Mouse (Mus musculus) urinary bladder, postnatal 14 days (tissue): ENCODE data around the gene Olfr1284.
"Not testable (repeated sequence)": the region's sequence is repeated elsewhere in the genome, so short reads cannot be mapped to it uniquely, and the experiment has no call there.

Source experiments
- DNase-seq: peaks from one replicate; pipeline ENCODE4 v3.0.0; 2021; ENCODE audit warnings: low spot score

Olfr1284 gene

DNA sequence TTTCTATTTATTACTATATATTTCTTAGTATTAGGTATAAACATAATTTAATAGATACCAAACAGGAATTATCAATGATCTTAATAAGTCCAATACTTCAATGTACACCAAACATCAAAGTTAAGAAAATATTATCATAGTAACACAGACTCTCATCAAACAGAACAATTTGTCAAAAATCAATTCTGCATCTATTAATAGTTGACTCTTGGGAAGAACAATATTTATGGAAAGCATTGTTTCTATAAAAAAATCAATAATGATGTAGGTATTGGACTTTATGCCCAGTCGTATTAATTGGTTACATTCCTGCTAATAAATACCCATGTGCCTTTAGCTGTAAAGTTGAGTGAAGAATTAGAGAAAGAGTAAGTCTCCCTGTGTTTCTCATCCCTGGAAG is at the start of gene Olfr1284:
TSS of gene Olfr1284 (plus strand) at position 301 of the 400 bp plus-strand sequence.
- DNase-seq: no peak

DNA sequence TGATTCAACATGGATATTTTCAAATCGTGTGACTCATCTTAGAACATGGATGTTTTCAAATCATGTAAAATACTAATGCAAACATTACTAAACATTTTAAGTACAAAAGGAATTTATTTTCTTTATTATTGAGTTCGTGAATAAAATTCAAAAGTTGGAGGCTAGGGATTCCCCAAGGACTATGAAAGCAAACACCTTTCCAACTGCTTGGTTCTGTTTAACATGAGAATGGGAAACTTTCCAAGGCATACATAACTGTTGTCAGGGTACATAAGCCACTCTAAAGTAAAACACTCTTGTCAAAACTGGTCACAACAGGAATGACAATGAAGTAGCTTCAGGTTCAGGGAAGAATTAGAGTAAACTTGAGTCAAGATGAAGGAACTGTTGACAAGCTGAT is 49.1 kb upstream of the Olfr1284 start, which contains the start of gene Olfr1281:
TSS of gene Olfr1281 (plus strand) at position 301 of the 400 bp plus-strand sequence.
- no peak for DNase-seq

- DNase-seq: not testable (repeated sequence)
Measured at GRCm38 (mm10) chr2:111333721-111334120, 41.6 kb upstream of the Olfr1284 start.

GRCm38 (mm10) chr2:111335976-111336375 is 39.3 kb upstream of the Olfr1284 start, which contains the start of gene Olfr1282:
TSS of gene Olfr1282 (minus strand) at chr2:111336076.
- no peak for DNase-seq

DNA sequence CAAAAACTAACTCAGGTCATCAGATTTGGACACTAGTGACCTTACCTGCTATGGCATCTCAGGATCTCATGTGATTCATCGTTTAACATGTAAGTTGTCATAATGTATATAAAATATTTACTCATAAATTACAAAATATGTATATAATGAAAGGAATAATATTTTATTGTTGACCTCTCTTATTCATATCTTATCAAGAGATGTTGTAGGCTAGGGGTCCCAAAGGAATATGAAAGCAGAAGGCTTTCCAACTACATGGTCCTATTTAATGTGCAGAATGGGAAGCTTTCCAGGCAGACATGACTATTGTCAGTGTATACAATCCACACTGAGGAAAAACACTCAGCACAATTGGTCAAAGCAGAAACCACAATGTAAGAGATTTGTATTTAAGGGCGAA is 8.8 kb upstream of the Olfr1284 start, which contains the start of gene Olfr1283:
TSS of gene Olfr1283 (plus strand) at position 301 of the 400 bp plus-strand sequence.
- no peak for DNase-seq

GRCm38 (mm10) chr2:111422931-111423330 is 47.6 kb downstream of the Olfr1284 start, which contains the start of gene Olfr1286:
TSS of gene Olfr1286 (minus strand) at chr2:111423115.
- no peak for DNase-seq
